Mouse (Mus musculus) heart, embryonic 11.5 days (tissue): ENCODE measurements at regions not wholly inside any gene's neighbourhood (a gene's known extent, or its start where the extent isn't known, plus 50 kb on each side); places are given as distances from the start of the nearest gene placed in this dataset.

Experiments used
- ATAC-seq: fragments of 200-750 bp; cut with Nextera tagmentation; replicated peaks from 2 replicates; pipeline ENCODE4 v1.8.0; 2017; ENCODE audit warnings: moderate library complexity; ENCODE audit not compliant: insufficient number of reproducible peaks, low FRiP score, low TSS enrichment
- H3K27ac ChIP-seq: fragments of 300-500 bp; sonication (generic); 2 replicates; pipeline ENCODE4 v1.5.1; 2014; ENCODE audit warnings: mild to moderate bottlenecking, low read depth, low read length
- H3K27me3 ChIP-seq: fragments of 300-500 bp; sonication (generic); 2 replicates; pipeline ENCODE4 v1.6.1; 2014; ENCODE audit warnings: mild to moderate bottlenecking, low read length, mixed read lengths; ENCODE audit not compliant: control insufficient read depth, insufficient read depth
- H3K36me3 ChIP-seq: fragments of 300-500 bp; sonication (generic); 2 replicates; pipeline ENCODE4 v1.6.1; 2014; ENCODE audit warnings: mild to moderate bottlenecking, low read length, moderate library complexity, mixed read lengths; ENCODE audit not compliant: control insufficient read depth, insufficient read depth
- H3K4me1 ChIP-seq: fragments of 300-500 bp; sonication (generic); 2 replicates; pipeline ENCODE4 v1.6.1; 2014; ENCODE audit warnings: low read length; ENCODE audit not compliant: control insufficient read depth, insufficient read depth
- H3K4me2 ChIP-seq: fragments of 300-500 bp; sonication (generic); 2 replicates; pipeline ENCODE4 v1.6.1; 2014; ENCODE audit warnings: mild to moderate bottlenecking, moderate library complexity
- H3K4me3 ChIP-seq: fragments of 300-500 bp; sonication (generic); 2 replicates; pipeline ENCODE4 v1.5.1; 2014; ENCODE audit warnings: low read depth, low read length
- H3K9ac ChIP-seq: fragments of 300-500 bp; sonication (generic); 2 replicates; pipeline ENCODE4 v1.6.1; 2014; ENCODE audit warnings: mild to moderate bottlenecking, low read depth, low read length, moderate library complexity
- H3K9me3 ChIP-seq: fragments of 300-500 bp; sonication (generic); replicated peaks from 2 replicates; pipeline ENCODE4 v1.6.1; 2016; ENCODE audit warnings: low read length; ENCODE audit not compliant: control insufficient read depth
- WGBS: fragments of 180-500 bp; shearing (Covaris S2); extraction: QIAGEN DNeasy Blood & Tissue Kit; methylation state at CpG from one replicate; pipeline ENCODE4 v1.1.7; 2014; ENCODE audit not compliant: insufficient replicate concordance; 5-methylcytosine and 5-hydroxymethylcytosine counted together

- no peak overlapping the region for H3K27ac ChIP-seq
- no peaks in the 10 kb centered on the region for H3K9me3 ChIP-seq
- no peaks in the 10 kb centered on the region for H3K36me3 ChIP-seq
- no peak for ATAC-seq
- WGBS, result 79% methylated on average over 4 of the region's 4 CpGs
- no peak overlapping the region for H3K4me3 ChIP-seq
- H3K9ac ChIP-seq, result no peak overlapping the region
- H3K4me2 ChIP-seq, result no peak overlapping the region
- no peaks in the 10 kb centered on the region for H3K27me3 ChIP-seq
- no peaks in the 10 kb centered on the region for H3K4me1 ChIP-seq
Observed at GRCm38 (mm10) chr10:92082111-92082510, 640.1 kb downstream of the Nedd1 start.

GRCm38 (mm10) chr10:92081199-92081598 lies 641.0 kb downstream of the Nedd1 start:
- no peak overlapping the region for H3K4me2 ChIP-seq
- no peak for ATAC-seq
- no peak overlapping the region for H3K9ac ChIP-seq
- H3K4me3 ChIP-seq, result no peak overlapping the region
- no peak overlapping the region for H3K27ac ChIP-seq
- no peaks in the 10 kb centered on the region for H3K4me1 ChIP-seq
- 61% methylated on average over 1 of the region's 1 CpGs for WGBS
- H3K27me3 ChIP-seq, result no peaks in the 10 kb centered on the region
- H3K9me3 ChIP-seq, result no peaks in the 10 kb centered on the region
- no peaks in the 10 kb centered on the region for H3K36me3 ChIP-seq

- H3K27ac ChIP-seq, result no peak overlapping the region
- no peak overlapping the region for H3K4me2 ChIP-seq
- H3K9ac ChIP-seq, result no peak overlapping the region
- no peaks in the 10 kb centered on the region for H3K27me3 ChIP-seq
- H3K4me1 ChIP-seq, result no peaks in the 10 kb centered on the region
- no peak for ATAC-seq
- WGBS, result 49% methylated on average over 4 of the region's 4 CpGs
- no peak overlapping the region for H3K4me3 ChIP-seq
- no peaks in the 10 kb centered on the region for H3K36me3 ChIP-seq
- H3K9me3 ChIP-seq, result no peaks in the 10 kb centered on the region
Observed at GRCm38 (mm10) chr10:92079421-92079820, 642.8 kb downstream of the Nedd1 start.

- H3K4me3 ChIP-seq, result no peak overlapping the region
- no peaks in the 10 kb centered on the region for H3K36me3 ChIP-seq
- H3K9ac ChIP-seq, result no peak overlapping the region
- ATAC-seq, result no peak
- no peak overlapping the region for H3K4me2 ChIP-seq
- H3K9me3 ChIP-seq, result no peaks in the 10 kb centered on the region
- 77% methylated on average over 3 of the region's 3 CpGs for WGBS
- H3K4me1 ChIP-seq, result no peaks in the 10 kb centered on the region
- H3K27ac ChIP-seq, result no peak overlapping the region
- no peaks in the 10 kb centered on the region for H3K27me3 ChIP-seq
Observed at GRCm38 (mm10) chr10:92077291-92077690, 644.9 kb downstream of the Nedd1 start.

GRCm38 (mm10) chr10:92076754-92077153 lies 645.5 kb downstream of the Nedd1 start:
- no peaks in the 10 kb centered on the region for H3K27me3 ChIP-seq
- no peak overlapping the region for H3K4me2 ChIP-seq
- no peak overlapping the region for H3K27ac ChIP-seq
- H3K36me3 ChIP-seq, result no peaks in the 10 kb centered on the region
- no peak for ATAC-seq
- WGBS, result 56% methylated on average over 3 of the region's 3 CpGs
- H3K9ac ChIP-seq, result no peak overlapping the region
- H3K9me3 ChIP-seq, result no peaks in the 10 kb centered on the region
- H3K4me1 ChIP-seq, result no peaks in the 10 kb centered on the region
- H3K4me3 ChIP-seq, result no peak overlapping the region

GRCm38 (mm10) chr10:92075469-92075868 lies 646.8 kb downstream of the Nedd1 start:
- Histone ChIP-seq H3K9ac (no peak overlapping the region), H3K27ac (no peak overlapping the region), H3K4me2 (no peak overlapping the region), H3K4me1 (no peaks in the 10 kb centered on the region), H3K36me3 (no peaks in the 10 kb centered on the region), H3K27me3 (no peaks in the 10 kb centered on the region), H3K4me3 (no peak overlapping the region), H3K9me3 (no peaks in the 10 kb centered on the region)
- no peak for ATAC-seq
- WGBS, result 44% methylated on average over 8 of the region's 8 CpGs

- Histone ChIP-seq H3K9ac (no peak overlapping the region), H3K27me3 (no peaks in the 10 kb centered on the region), H3K4me2 (no peak overlapping the region), H3K4me1 (no peaks in the 10 kb centered on the region), H3K36me3 (no peaks in the 10 kb centered on the region), H3K27ac (no peak overlapping the region), H3K9me3 (no peaks in the 10 kb centered on the region), H3K4me3 (no peak overlapping the region)
- 82% methylated on average over 11 of the region's 11 CpGs for WGBS
- ATAC-seq, result no peak
Observed at GRCm38 (mm10) chr10:92074698-92075394, 647.4 kb downstream of the Nedd1 start.

- Histone ChIP-seq H3K4me3 (no peak overlapping the region), H3K27ac (no peak overlapping the region), H3K9ac (no peak overlapping the region), H3K4me1 (no peaks in the 10 kb centered on the region), H3K36me3 (no peaks in the 10 kb centered on the region), H3K9me3 (no peaks in the 10 kb centered on the region), H3K27me3 (no peaks in the 10 kb centered on the region), H3K4me2 (no peak overlapping the region)
- 63% methylated on average over 5 of the region's 5 CpGs for WGBS
- no peak for ATAC-seq
Observed at GRCm38 (mm10) chr10:92073873-92074390, 648.3 kb downstream of the Nedd1 start.

GRCm38 (mm10) chr10:92044783-92045182 lies 677.4 kb downstream of the Nedd1 start:
- H3K27ac ChIP-seq, result no peak overlapping the region
- ATAC-seq, result no peak
- H3K4me2 ChIP-seq, result no peak overlapping the region
- H3K36me3 ChIP-seq, result no peaks in the 10 kb centered on the region
- no peaks in the 10 kb centered on the region for H3K27me3 ChIP-seq
- H3K9ac ChIP-seq, result no peak overlapping the region
- H3K4me3 ChIP-seq, result no peak overlapping the region
- no peaks in the 10 kb centered on the region for H3K4me1 ChIP-seq
- H3K9me3 ChIP-seq, result no peaks in the 10 kb centered on the region
